Mouse (Mus musculus): Measurements from ENCODE around the gene Coq10b. TPM values are rescaled to one million over a fixed set of nuclear protein-coding genes. Genes with fewer than 3 reads are reported as not detected.

Gene Coq10b
- polyA plus RNA-seq, 1 experiment from 2014 or later = 23.9 TPM

DNA sequence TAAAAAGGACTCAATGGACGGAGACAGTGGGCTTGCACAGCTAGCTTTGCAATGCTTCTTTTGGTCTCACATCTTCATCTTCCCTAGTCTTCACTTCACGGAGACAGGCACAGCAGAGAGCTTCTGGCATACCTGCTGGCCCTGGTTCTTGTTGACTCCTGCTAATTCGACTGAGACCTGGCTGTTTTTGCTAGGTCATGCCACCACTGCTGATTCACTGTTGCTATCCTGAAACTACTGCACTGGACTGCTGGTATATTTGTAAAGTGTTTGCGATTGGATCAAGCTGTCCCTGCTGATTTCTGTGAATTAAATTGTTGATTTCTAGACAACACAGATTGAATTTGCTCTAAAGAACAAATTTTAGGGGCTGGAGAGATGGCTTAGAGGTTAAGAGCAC is 10.9 kb upstream of the Coq10b start:
- H3K4me2 ChIP-seq (ENCODE audit: low read length) = no peak overlapping the region
- H3K36me3 ChIP-seq (ENCODE audit: insufficient read depth, low read length) = no peaks in the 10 kb centered on the region
- H3K4me1 ChIP-seq (replicated peaks; ENCODE audit: insufficient read depth, low read length) = no peaks in the 10 kb centered on the region
- no peak overlapping the region for H3K9ac ChIP-seq (ENCODE audit: low read depth, low read length)
- no peak overlapping the region for H3K4me3 ChIP-seq (replicated peaks; ENCODE audit: low read depth, low read length)
- TF ChIP-seq CTCF (IDR thresholded peaks at IDR 0.05; ENCODE audit: low read depth) = no peak
- 92% methylated on average over 4 of the region's 4 CpGs for WGBS
- ATAC-seq (replicated peaks; ENCODE audit: low FRiP score, low read depth) (no peak), DNase-seq (ENCODE audit: low spot score) (no peak)
- no peak overlapping the region for H3K27ac ChIP-seq
- H3K9me3 ChIP-seq (replicated peaks; ENCODE audit: low read length) = no peaks in the 10 kb centered on the region; the same call in 1 of the 2 replicates
- no peaks in the 10 kb centered on the region for H3K27me3 ChIP-seq (ENCODE audit: insufficient read depth, low read length)

GRCm38 (mm10) chr1:55042246-55042645 is 10.3 kb upstream of the Coq10b start:
- DNase-seq (ENCODE audit: low spot score) (no peak), ATAC-seq (replicated peaks; ENCODE audit: low FRiP score, low read depth) (no peak)
- no peak overlapping the region for H3K9ac ChIP-seq (ENCODE audit: low read depth, low read length)
- no peak overlapping the region for H3K27ac ChIP-seq
- H3K9me3 ChIP-seq (replicated peaks; ENCODE audit: low read length) = no peaks in the 10 kb centered on the region; the same call in 1 of the 2 replicates
- WGBS = 54% methylated on average over 1 of the region's 1 CpGs
- H3K4me3 ChIP-seq (replicated peaks; ENCODE audit: low read depth, low read length) = no peak overlapping the region
- no peak for TF ChIP-seq CTCF (IDR thresholded peaks at IDR 0.05; ENCODE audit: low read depth)
- no peaks in the 10 kb centered on the region for H3K36me3 ChIP-seq (ENCODE audit: insufficient read depth, low read length)
- no peak overlapping the region for H3K4me2 ChIP-seq (ENCODE audit: low read length)
- no peaks in the 10 kb centered on the region for H3K4me1 ChIP-seq (replicated peaks; ENCODE audit: insufficient read depth, low read length)
- H3K27me3 ChIP-seq (ENCODE audit: insufficient read depth, low read length) = no peaks in the 10 kb centered on the region

- Histone ChIP-seq H3K4me2 (ENCODE audit: low read length) (no peak overlapping the region), H3K9me3 (replicated peaks; ENCODE audit: low read length) (no peaks in the 10 kb centered on the region; the same call in 1 of the 2 replicates), H3K27ac (no peak overlapping the region), H3K4me3 (replicated peaks; ENCODE audit: low read depth, low read length) (no peak overlapping the region), H3K9ac (ENCODE audit: low read depth, low read length) (no peak overlapping the region), H3K27me3 (ENCODE audit: insufficient read depth, low read length) (no peaks in the 10 kb centered on the region), H3K4me1 (replicated peaks; ENCODE audit: insufficient read depth, low read length) (no peaks in the 10 kb centered on the region), H3K36me3 (ENCODE audit: insufficient read depth, low read length) (no peaks in the 10 kb centered on the region)
- ATAC-seq (replicated peaks; ENCODE audit: low FRiP score, low read depth) (no peak), DNase-seq (ENCODE audit: low spot score) (no peak)
- no peak for TF ChIP-seq CTCF (IDR thresholded peaks at IDR 0.05; ENCODE audit: low read depth)
- WGBS = 78% methylated on average over 3 of the region's 3 CpGs
Measured at GRCm38 (mm10) chr1:55043164-55043563, 9.4 kb upstream of the Coq10b start.

- WGBS = 64% methylated on average over 4 of the region's 4 CpGs
- ATAC-seq (replicated peaks; ENCODE audit: low FRiP score, low read depth) (no peak), DNase-seq (ENCODE audit: low spot score) (no peak)
- Histone ChIP-seq H3K27me3 (ENCODE audit: insufficient read depth, low read length) (no peaks in the 10 kb centered on the region), H3K36me3 (ENCODE audit: insufficient read depth, low read length) (no peaks in the 10 kb centered on the region), H3K27ac (no peak overlapping the region), H3K9me3 (replicated peaks; ENCODE audit: low read length) (no peaks in the 10 kb centered on the region), H3K4me3 (replicated peaks; ENCODE audit: low read depth, low read length) (no peak overlapping the region), H3K9ac (ENCODE audit: low read depth, low read length) (no peak overlapping the region), H3K4me2 (ENCODE audit: low read length) (no peak overlapping the region), H3K4me1 (replicated peaks; ENCODE audit: insufficient read depth, low read length) (0 out of 2 replicates have a peak, but pooled peaks cover 3% of the 10 kb centered on the region)
- TF ChIP-seq CTCF (IDR thresholded peaks at IDR 0.05; ENCODE audit: low read depth) = no peak
Measured at GRCm38 (mm10) chr1:55048841-55049587, 3.6 kb upstream of the Coq10b start.

DNA sequence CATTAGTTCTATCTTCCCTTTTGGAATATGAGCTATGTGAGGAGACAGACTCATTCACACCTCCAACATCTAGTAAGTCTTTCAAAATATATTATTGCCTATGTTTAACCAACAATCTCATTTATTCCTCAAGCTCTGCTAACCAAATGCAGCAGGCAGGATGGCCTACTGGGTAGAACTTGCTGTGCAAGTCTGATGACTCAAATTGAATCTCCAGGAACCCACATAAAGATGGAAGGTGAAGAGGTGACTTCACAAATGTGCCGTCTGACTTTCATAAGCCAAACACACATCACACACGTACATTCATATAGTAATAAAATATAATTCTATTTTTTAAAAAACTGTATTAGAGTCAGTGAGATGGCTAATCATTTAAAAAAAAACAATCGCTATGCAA is 899 bp upstream of the Coq10b start:
- Histone ChIP-seq H3K4me2 (ENCODE audit: low read length) (0 out of 2 replicates have a peak overlapping the region, but pooled peaks have one; percentile 85), H3K9ac (ENCODE audit: low read depth, low read length) (peak overlapping the region; percentile 62; the same call in 1 of the 2 replicates), H3K4me3 (replicated peaks; ENCODE audit: low read depth, low read length) (no peak overlapping the region), H3K4me1 (replicated peaks; ENCODE audit: insufficient read depth, low read length) (0 out of 2 replicates have a peak, but pooled peaks cover 3% of the 10 kb centered on the region), H3K27ac (peak overlapping the region; percentile 81; the same call in 1 of the 2 replicates), H3K36me3 (ENCODE audit: insufficient read depth, low read length) (no peaks in the 10 kb centered on the region), H3K27me3 (ENCODE audit: insufficient read depth, low read length) (no peaks in the 10 kb centered on the region), H3K9me3 (replicated peaks; ENCODE audit: low read length) (no peaks in the 10 kb centered on the region)
- DNase-seq (ENCODE audit: low spot score) (no peak), ATAC-seq (replicated peaks; ENCODE audit: low FRiP score, low read depth) (no peak)
- 71% methylated on average over 3 of the region's 3 CpGs for WGBS
- no peak for TF ChIP-seq CTCF (IDR thresholded peaks at IDR 0.05; ENCODE audit: low read depth)

GRCm38 (mm10) chr1:55053005-55053404 is 435 bp downstream of the Coq10b start:
- WGBS = under 1% methylated on average over 41 of the region's 42 CpGs

More at GRCm38 (mm10) chr1:55053005-55053404, 435 bp downstream of the Coq10b start:
- H3K27me3 ChIP-seq (ENCODE audit: insufficient read depth, low read length) = no peaks in the 10 kb centered on the region
- peak overlapping the region; percentile 85 for H3K4me2 ChIP-seq (ENCODE audit: low read length)
- H3K9ac ChIP-seq (ENCODE audit: low read depth, low read length) = peak overlapping the region; percentile 72
- 0 out of 2 replicates have a peak, but pooled peaks cover 3% of the 10 kb centered on the region for H3K4me1 ChIP-seq (replicated peaks; ENCODE audit: insufficient read depth, low read length)
- no peak; the same call in 1 of the 2 replicates for TF ChIP-seq CTCF (IDR thresholded peaks at IDR 0.05; ENCODE audit: low read depth)
- ATAC-seq (replicated peaks; ENCODE audit: low FRiP score, low read depth) = peak; percentile 64
- H3K36me3 ChIP-seq (ENCODE audit: insufficient read depth, low read length) = no peaks in the 10 kb centered on the region
- peak overlapping the region; percentile 89 for H3K27ac ChIP-seq
- H3K4me3 ChIP-seq (replicated peaks; ENCODE audit: low read depth, low read length) = peak overlapping the region; percentile 71
- peak; percentile 77 for DNase-seq (ENCODE audit: low spot score)
- no peaks in the 10 kb centered on the region for H3K9me3 ChIP-seq (replicated peaks; ENCODE audit: low read length)
